Mouse (Mus musculus) embryo, embryonic 11 days (tissue): ENCODE measurements around the gene Slc25a41.

Source experiments
- DNase-seq: peaks from one replicate; pipeline ENCODE4 v3.0.0-alpha.2; 2015

Gene Slc25a41

DNA sequence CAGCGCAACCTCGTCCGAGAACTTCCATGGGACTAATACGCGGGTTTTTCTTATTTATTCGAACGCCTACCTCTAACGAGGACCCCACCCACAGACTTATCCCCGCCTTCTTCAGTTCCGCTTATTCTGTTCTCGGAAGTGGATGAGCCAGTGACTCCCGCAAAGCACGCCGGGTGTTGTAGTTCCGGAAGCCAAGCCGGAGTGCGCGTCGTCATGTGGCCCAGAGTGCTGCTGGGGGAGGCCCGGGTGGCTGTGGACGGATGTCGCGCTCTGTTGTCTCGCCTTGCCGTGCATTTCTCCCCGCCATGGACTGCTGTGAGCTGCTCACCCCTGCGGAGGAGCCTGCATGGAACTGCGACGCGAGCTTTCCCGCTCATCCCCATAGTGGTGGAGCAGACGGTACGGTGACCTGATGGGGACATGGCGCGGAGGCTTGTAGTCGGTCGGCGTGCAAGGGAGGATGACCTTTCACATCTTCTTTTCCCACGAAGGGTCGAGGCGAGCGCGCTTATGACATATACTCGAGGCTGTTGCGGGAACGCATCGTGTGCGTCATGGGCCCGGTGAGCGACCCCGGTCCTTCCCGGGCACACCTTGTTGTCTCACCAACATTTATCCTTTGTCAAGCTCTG, 51.2 kb downstream of the Slc25a41 start, which contains the start of gene Clpp:
Clpp (plus strand) TSS at position 191 of the 632 bp plus-strand sequence.
- DNase-seq, result peak; percentile 96

- peak; percentile 91 for DNase-seq
Measured at GRCm38 (mm10) chr17:56989467-56990114, 51.9 kb downstream of the Slc25a41 start.

- DNase-seq, result no peak
Measured at GRCm38 (mm10) chr17:56988921-56989430, 52.5 kb downstream of the Slc25a41 start.

GRCm38 (mm10) chr17:56988441-56988840, 53.0 kb downstream of the Slc25a41 start:
- DNase-seq, result no peak

DNA sequence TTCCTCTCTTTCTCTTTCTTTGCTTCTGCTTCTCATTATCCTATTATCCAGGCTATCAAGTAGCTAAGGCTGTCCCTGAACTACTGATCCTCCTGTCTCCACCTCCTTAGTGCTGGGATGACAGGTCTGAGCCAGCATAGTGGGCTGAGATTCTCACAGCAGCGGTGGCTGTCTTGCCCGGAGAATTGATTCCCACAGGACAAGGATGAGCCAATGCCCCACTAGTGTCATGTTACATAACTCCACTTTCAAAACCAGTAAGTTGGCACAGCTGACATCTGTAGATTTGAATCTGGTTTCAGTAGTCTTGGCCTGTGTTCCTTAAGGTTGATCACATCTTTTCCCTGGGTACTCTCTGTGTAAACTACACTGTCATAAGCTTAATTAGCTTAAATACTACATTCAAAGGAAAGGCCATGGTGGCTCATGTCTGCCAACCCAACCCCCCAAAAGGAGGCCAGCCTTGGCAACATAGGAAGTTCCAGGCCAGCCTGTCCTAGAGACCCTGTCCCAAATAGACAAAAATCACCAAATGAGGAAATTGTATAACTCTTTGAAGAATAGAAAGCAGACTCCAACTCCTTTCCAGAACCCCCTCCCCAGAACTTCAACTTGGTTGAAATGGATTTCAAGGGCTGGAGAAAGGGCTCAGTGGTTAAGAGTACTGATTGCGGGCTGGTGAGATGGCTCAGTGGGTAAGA, 55.2 kb downstream of the Slc25a41 start:
- DNase-seq, result no peak

GRCm38 (mm10) chr17:56985656-56986055, 55.8 kb downstream of the Slc25a41 start:
- DNase-seq, result no peak

- no peak for DNase-seq
Measured at GRCm38 (mm10) chr17:56984886-56985285, 56.6 kb downstream of the Slc25a41 start.
